Mouse (Mus musculus) stomach, postnatal 0 days (tissue): ENCODE data around the gene Clnk. TPM values are rescaled to one million over a fixed set of nuclear protein-coding genes. Genes with fewer than 3 reads are reported as not detected.
A peak's percentile ranks its signal among the peaks of the same experiment; 100 is the strongest.

ENCODE experiments used
- ATAC-seq: fragments of 200-750 bp; cut with Nextera tagmentation; 2 replicates; pipeline ENCODE4 v1.8.0; 2017; ENCODE audit not compliant: low FRiP score, low TSS enrichment
- DNase-seq: peaks from one replicate; pipeline ENCODE4 v3.0.0-alpha.2; 2016; ENCODE audit warnings: low spot score
- H3K27ac ChIP-seq: fragments of 300-500 bp; sonication (generic); replicated peaks from 2 replicates; pipeline ENCODE4 v1.5.1; 2014; ENCODE audit warnings: mild to moderate bottlenecking, control low read depth
- H3K27me3 ChIP-seq: fragments of 300-500 bp; sonication (generic); 2 replicates; pipeline ENCODE4 v1.6.1; 2014; ENCODE audit warnings: low read length; ENCODE audit not compliant: control insufficient read depth, insufficient read depth
- H3K36me3 ChIP-seq: fragments of 300-500 bp; sonication (generic); 2 replicates; pipeline ENCODE4 v1.6.1; 2014; ENCODE audit warnings: low read length, mixed read lengths; ENCODE audit not compliant: control insufficient read depth, insufficient read depth
- H3K4me1 ChIP-seq: fragments of 300-500 bp; sonication (generic); replicated peaks from 2 replicates; pipeline ENCODE4 v1.6.1; 2014; ENCODE audit warnings: antibody characterized with exemption; ENCODE audit not compliant: control insufficient read depth, insufficient read depth
- H3K4me2 ChIP-seq: fragments of 300-500 bp; sonication (generic); replicated peaks from 2 replicates; pipeline ENCODE4 v1.6.1; 2014; ENCODE audit warnings: low read depth, mild to moderate bottlenecking, control low read depth, moderate library complexity
- H3K4me3 ChIP-seq: fragments of 300-500 bp; sonication (generic); 2 replicates; pipeline ENCODE4 v1.5.1; 2014; ENCODE audit warnings: low read depth, low read length, control low read depth
- H3K9ac ChIP-seq: fragments of 300-500 bp; sonication (generic); 2 replicates; pipeline ENCODE4 v1.6.1; 2014; ENCODE audit warnings: mild to moderate bottlenecking, low read length, control low read depth, mixed read lengths
- H3K9me3 ChIP-seq: fragments of 300-500 bp; sonication (generic); 2 replicates; pipeline ENCODE4 v1.6.1; 2016; ENCODE audit warnings: low read length; ENCODE audit not compliant: control insufficient read depth
- CTCF ChIP-seq: IDR thresholded peaks from 2 replicates; pipeline ENCODE4 v1.5.1; 2016; ENCODE audit warnings: antibody characterized with exemption, low read depth, mild to moderate bottlenecking, moderate library complexity
- EP300 ChIP-seq: optimal IDR thresholded peaks from 2 replicates; pipeline ENCODE3; 2016; ENCODE audit warnings: antibody characterized with exemption
- WGBS: fragments of 180-500 bp; shearing (Covaris S2); extraction: QIAGEN DNeasy Blood & Tissue Kit; methylation state at CpG from one replicate; pipeline ENCODE4 v1.1.7; 2014; 5-methylcytosine and 5-hydroxymethylcytosine counted together
- polyA plus RNA-seq: library from polyadenylated mRNA; unstranded; fragments of >200 nt; fragmentation: Nextera tagmentation; extraction: Ambion mirVana; gene quantifications from 2 replicates; pipeline ENCODE4 v1.2.1, GENCODE M21; 2015

The Clnk gene
- polyA plus RNA-seq, 1 experiment from 2014 or later = 0.07 TPM

- Histone ChIP-seq H3K4me2 (no peak overlapping the region), H3K36me3 (no peaks in the 10 kb centered on the region), H3K9ac (no peak overlapping the region), H3K27ac (no peak overlapping the region), H3K4me1 (no peaks in the 10 kb centered on the region), H3K9me3 (no peaks in the 10 kb centered on the region), H3K27me3 (no peaks in the 10 kb centered on the region), H3K4me3 (no peak overlapping the region)
- DNase-seq (peak; percentile 29), ATAC-seq (no peak)
- no peak for TF ChIP-seq EP300
- peak; percentile 83 for TF ChIP-seq CTCF
- WGBS = 2% methylated on average over 3 of the region's 3 CpGs
Observed at GRCm38 (mm10) chr5:38754950-38755349, 121.7 kb downstream of the Clnk start.

DNA sequence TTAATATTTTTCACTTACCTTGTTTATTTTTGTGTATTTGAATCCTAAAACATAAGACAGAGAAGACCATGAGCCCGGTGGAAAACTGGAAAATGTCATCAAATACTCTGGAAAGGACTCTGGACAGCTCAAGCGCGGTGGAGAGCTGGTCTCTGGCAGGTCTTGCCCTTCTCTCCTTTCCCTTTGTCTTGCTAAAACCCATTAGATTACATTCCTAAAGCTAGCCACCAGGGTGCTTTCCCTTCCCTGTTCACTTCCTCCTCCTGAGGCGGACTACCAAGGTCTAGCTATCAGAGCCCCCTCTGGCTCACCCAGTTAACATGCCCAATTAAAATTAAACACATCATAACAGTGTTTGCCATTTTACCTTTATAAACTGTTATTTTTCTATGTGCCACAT, 123.9 kb downstream of the Clnk start:
- Histone ChIP-seq H3K4me2 (no peak overlapping the region), H3K4me1 (no peaks in the 10 kb centered on the region), H3K9ac (no peak overlapping the region), H3K27me3 (no peaks in the 10 kb centered on the region), H3K27ac (no peak overlapping the region), H3K9me3 (no peaks in the 10 kb centered on the region), H3K4me3 (no peak overlapping the region), H3K36me3 (no peaks in the 10 kb centered on the region)
- DNase-seq (no peak), ATAC-seq (no peak)
- TF ChIP-seq EP300 = no peak
- no peak for TF ChIP-seq CTCF
- 20% methylated on average over 4 of the region's 4 CpGs for WGBS

DNA sequence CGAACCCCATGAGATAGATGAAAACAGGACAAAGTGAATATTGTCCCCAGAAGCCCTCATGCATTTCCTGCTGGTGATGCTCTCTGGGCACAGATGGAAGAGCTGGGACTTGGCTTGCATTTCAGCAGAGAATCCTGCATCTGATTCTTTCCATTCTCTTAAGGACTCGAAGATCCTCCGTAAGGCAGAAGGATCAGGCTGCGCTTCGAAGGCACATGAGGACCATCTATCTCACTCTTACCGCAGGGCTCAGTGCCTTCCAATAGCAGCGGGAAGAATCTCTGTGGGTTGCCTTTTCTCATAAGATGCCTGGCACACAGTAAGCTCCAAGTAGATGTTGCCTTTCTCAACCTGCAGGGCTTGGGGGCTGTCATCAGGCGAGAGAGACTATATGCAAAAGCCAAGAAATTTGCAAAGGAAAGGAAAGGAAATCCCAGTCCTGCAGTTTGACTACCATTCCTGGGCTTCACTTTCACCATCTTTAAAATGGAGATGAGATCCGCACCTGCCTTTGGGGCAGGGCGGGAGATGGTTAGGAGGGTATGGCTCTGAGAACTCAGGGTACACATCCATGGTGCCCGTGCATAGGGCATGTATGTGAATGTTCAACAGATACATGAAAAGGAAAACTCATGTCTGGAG, 167.6 kb downstream of the Clnk start:
- no peak overlapping the region for H3K9ac ChIP-seq
- TF ChIP-seq CTCF (no peak), EP300 (no peak)
- ATAC-seq (no peak), DNase-seq (no peak)
- no peaks in the 10 kb centered on the region for H3K4me1 ChIP-seq
- 64% methylated on average over 11 of the region's 11 CpGs for WGBS
- no peaks in the 10 kb centered on the region for H3K27me3 ChIP-seq
- H3K4me3 ChIP-seq = no peak overlapping the region
- no peaks in the 10 kb centered on the region for H3K36me3 ChIP-seq
- no peaks in the 10 kb centered on the region for H3K9me3 ChIP-seq
- H3K27ac ChIP-seq = no peak overlapping the region
- H3K4me2 ChIP-seq = no peak overlapping the region

DNA sequence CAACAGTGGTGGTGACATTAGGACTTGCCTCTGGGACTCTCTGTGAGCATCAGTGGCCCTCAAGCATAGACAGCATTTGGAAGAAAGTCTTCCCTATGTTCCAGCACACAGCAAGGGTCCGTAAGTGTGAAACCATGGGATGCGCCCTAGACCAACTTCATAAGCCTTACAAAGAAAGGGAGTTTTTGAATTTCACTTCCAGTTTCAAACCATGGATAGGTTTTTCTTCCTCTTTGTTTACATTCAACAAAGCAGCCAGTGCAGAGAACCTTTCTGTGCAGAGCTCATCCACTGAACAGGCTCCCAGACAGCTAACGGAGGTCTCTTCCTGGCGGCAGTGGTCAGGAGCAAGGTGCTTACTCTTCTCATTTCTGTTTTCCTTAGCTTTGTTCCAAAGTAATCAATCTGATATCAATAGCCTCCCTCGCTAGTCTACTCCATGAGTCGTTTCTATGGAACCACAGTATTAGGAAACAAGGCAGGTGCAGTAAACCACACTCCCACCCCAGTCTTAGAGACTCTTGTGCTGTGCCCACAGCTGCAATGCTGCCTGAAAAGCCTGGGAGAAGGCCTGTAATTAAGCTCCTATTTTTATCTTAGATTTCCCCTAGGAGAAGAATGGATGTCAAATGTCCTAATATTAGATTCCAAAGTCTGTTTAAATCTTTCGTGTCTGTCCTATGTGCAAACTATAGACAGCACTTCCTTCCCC, 169.1 kb downstream of the Clnk start:
- Histone ChIP-seq H3K9ac (no peak overlapping the region), H3K27me3 (no peaks in the 10 kb centered on the region), H3K27ac (no peak overlapping the region), H3K36me3 (no peaks in the 10 kb centered on the region), H3K4me2 (no peak overlapping the region), H3K9me3 (no peaks in the 10 kb centered on the region), H3K4me3 (no peak overlapping the region), H3K4me1 (no peaks in the 10 kb centered on the region)
- 61% methylated on average over 7 of the region's 7 CpGs for WGBS
- no peak for DNase-seq
- ATAC-seq = no peak
- TF ChIP-seq EP300 (no peak), CTCF (no peak)

- Histone ChIP-seq H3K9ac (no peak overlapping the region), H3K9me3 (no peaks in the 10 kb centered on the region), H3K4me2 (no peak overlapping the region), H3K27me3 (no peaks in the 10 kb centered on the region), H3K4me1 (no peaks in the 10 kb centered on the region), H3K4me3 (no peak overlapping the region), H3K27ac (no peak overlapping the region), H3K36me3 (no peaks in the 10 kb centered on the region)
- no peak for ATAC-seq
- TF ChIP-seq CTCF (no peak), EP300 (no peak)
- 90% methylated on average over 6 of the region's 6 CpGs for WGBS
- DNase-seq = no peak
Observed at GRCm38 (mm10) chr5:38702941-38703340, 173.7 kb downstream of the Clnk start.

DNA sequence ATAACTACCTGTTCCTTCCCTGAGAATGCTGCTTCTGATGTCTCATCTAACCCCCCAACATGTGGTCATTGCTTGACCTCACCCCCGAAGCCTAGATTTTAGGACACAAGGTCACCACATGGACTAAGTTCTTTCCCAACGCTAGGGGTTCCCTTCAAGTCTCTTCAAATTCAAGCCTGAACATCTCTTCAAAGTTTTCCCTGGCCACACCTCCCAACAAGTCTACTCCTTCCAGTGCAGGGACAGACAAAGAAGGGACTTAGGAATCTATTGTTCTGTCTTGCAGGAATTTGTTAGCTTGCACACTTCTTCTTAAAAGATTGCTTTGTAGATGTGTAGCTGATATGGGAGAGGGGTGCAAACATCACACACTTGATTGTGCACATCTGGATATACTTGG, 174.5 kb downstream of the Clnk start:
- Histone ChIP-seq H3K36me3 (no peaks in the 10 kb centered on the region), H3K9ac (no peak overlapping the region), H3K27ac (no peak overlapping the region), H3K9me3 (no peaks in the 10 kb centered on the region), H3K4me1 (no peaks in the 10 kb centered on the region), H3K4me3 (no peak overlapping the region), H3K4me2 (no peak overlapping the region), H3K27me3 (no peaks in the 10 kb centered on the region)
- DNase-seq (no peak), ATAC-seq (no peak)
- TF ChIP-seq EP300 (no peak), CTCF (no peak)
- 67% methylated on average over 2 of the region's 2 CpGs for WGBS
